Mouse (Mus musculus) liver, postnatal 0 days (tissue): ENCODE measurements around the gene Nkx6-2.

ENCODE experiments used
- CTCF ChIP-seq: sonication (generic); IDR thresholded peaks from 2 replicates; pipeline ENCODE4 v1.5.1; 2016; ENCODE audit warnings: antibody characterized with exemption, low read depth
- EP300 ChIP-seq: IDR thresholded peaks from 2 replicates; pipeline ENCODE4 v1.6.1; 2016; ENCODE audit warnings: antibody characterized with exemption, low read depth, mild to moderate bottlenecking

DNA sequence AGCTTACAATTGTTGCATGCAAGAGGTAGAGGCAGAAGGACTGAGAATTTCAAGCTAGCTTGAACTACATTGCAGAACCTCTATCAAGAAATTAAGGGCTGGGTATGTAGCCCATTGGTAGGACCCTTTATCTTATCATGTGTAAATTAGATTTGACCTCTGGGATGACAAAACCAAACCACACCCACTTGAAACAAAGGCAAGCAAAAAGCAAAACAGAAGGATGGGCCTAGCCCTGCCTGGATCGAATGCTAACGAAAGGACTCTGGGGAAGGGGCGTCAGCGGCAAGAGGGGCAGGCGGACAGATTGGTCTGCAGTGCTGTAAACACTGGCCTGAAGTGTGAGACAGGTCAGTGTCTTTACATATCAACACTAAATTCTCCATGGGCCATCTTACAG, 8.7 kb upstream of the Nkx6-2 start:
- TF ChIP-seq CTCF (no peak), EP300 (no peak)
